Mouse (Mus musculus) midbrain, embryonic 15.5 days (tissue): ENCODE data around the gene Ercc8. TPM values are rescaled to one million over a fixed set of nuclear protein-coding genes. Genes with fewer than 3 reads are reported as not detected.

ENCODE experiments used
- ATAC-seq: fragments of 200-750 bp; cut with Nextera tagmentation; replicated peaks from 2 replicates; pipeline ENCODE4 v1.8.0; 2017; ENCODE audit warnings: moderate TSS enrichment
- H3K27ac ChIP-seq: fragments of 300-500 bp; sonication (generic); 2 replicates; pipeline ENCODE4 v1.5.1; 2015; ENCODE audit warnings: mild to moderate bottlenecking, inconsistent platforms
- H3K27me3 ChIP-seq: fragments of 300-500 bp; sonication (generic); replicated peaks from 2 replicates; pipeline ENCODE4 v1.6.1; 2015; ENCODE audit warnings: inconsistent platforms
- H3K36me3 ChIP-seq: fragments of 300-500 bp; sonication (generic); replicated peaks from 2 replicates; pipeline ENCODE4 v1.6.1; 2015; ENCODE audit warnings: inconsistent platforms
- H3K4me1 ChIP-seq: fragments of 300-500 bp; sonication (generic); 2 replicates; pipeline ENCODE4 v1.6.1; 2015; ENCODE audit warnings: inconsistent platforms
- H3K4me2 ChIP-seq: fragments of 300-500 bp; sonication (generic); 2 replicates; pipeline ENCODE4 v1.6.1; 2015; ENCODE audit warnings: inconsistent platforms, mild to moderate bottlenecking, moderate library complexity
- H3K4me3 ChIP-seq: fragments of 300-500 bp; sonication (generic); 2 replicates; pipeline ENCODE4 v1.5.1; 2015; ENCODE audit warnings: mild to moderate bottlenecking, inconsistent platforms
- H3K9ac ChIP-seq: fragments of 300-500 bp; sonication (generic); 2 replicates; pipeline ENCODE4 v1.6.1; 2015; ENCODE audit warnings: mild to moderate bottlenecking, inconsistent platforms
- H3K9me3 ChIP-seq: fragments of 300-500 bp; sonication (generic); 2 replicates; pipeline ENCODE4 v1.6.1; 2016; ENCODE audit warnings: inconsistent platforms
- WGBS: fragments of 180-500 bp; shearing (Covaris S2); methylation state at CpG from one replicate; pipeline ENCODE4 v1.1.7; 2015; ENCODE audit warnings: mixed read lengths; 5-methylcytosine and 5-hydroxymethylcytosine counted together
- polyA plus RNA-seq: library from polyadenylated mRNA; unstranded; fragments of >200 nt; fragmentation: Nextera tagmentation; extraction: Ambion mirVana; gene quantifications from 2 replicates; pipeline ENCODE4 v1.2.1, GENCODE M21; 2015

Gene Ercc8
- 33.7 and 36.1 TPM in 2 replicates for polyA plus RNA-seq

DNA sequence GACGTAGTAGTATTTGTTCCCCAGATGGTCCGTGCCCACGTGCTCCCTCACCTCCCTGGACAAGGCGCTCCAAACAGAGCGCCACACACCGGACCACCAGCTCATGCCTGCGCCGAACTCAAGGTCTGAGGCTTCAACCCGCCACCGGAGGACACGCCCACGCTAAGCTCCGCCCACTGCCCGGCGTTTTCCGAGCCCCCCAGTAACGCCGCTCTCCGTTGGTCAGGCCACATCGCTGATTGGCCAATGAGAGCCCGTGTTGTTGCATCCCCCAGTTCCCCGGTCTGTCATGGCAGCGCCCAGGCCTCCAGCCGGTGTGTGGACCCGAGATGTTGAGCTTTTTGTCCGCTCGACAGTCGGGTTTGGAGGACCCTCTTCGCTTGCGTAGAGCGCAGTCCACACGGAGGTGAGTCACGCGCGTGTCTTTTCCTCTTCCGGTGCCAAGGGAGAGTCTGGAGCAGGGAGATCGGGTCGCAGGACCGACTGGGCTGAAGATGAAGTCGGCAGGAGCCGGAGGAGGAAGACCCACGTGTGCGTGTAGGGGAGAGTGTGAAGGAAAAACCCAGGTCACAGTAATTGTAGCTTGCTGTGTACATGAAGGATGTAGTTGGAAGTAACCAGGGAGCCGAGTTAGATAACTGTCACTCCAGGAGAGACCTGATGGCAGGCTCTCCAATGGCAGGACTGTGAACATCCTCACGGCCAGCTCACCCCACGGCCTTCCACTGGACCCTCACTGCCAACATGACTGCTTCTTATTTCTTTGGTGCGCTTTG lies at the start of gene Ercc8, which contains the start of gene Ndufaf2:
TSS of gene Ercc8 (plus strand) at position 267 of the 776 bp plus-strand sequence.
TSS of gene Ndufaf2 (minus strand) at position 159 of the 776 bp plus-strand sequence.
- peak within 1 kb of the TSS; percentile 89 for H3K4me2 ChIP-seq
- under 1% methylated on average over 47 of the region's 47 CpGs for WGBS
- ATAC-seq = peak; percentile 99
- H3K27me3 ChIP-seq = no peaks in the 10 kb centered on the region
- peak within 1 kb of the TSS; percentile 61 for H3K27ac ChIP-seq
- H3K4me1 ChIP-seq = peaks cover 20% of the 10 kb centered on the region
- peak within 1 kb of the TSS; percentile 67 for H3K9ac ChIP-seq
- H3K36me3 ChIP-seq = peaks cover 3% of the 10 kb centered on the region
- H3K9me3 ChIP-seq = no peaks in the 10 kb centered on the region
- H3K4me3 ChIP-seq = peak within 1 kb of the TSS; percentile 71

DNA sequence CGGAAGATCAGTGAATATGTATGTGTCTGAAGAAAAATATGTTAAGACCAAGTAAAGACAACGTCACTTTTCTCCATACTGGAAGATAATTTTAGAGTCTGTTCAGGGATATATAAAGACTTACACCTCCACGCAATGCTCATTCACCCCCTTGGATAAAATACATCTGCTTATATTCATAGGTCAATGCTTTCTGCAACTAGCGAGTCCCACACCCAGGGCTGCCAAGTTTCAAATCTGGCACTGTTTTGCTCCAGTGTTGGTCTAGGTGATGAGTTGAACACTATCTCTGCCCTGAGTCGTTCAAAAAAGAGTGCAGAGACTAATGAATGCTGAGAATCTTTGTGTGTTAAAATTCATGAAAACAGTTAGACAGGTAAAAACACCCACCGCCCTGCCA lies 47.6 kb upstream of the Ercc8 start:
- H3K4me3 ChIP-seq = no peak overlapping the region
- H3K9ac ChIP-seq = no peak overlapping the region
- H3K36me3 ChIP-seq = no peaks in the 10 kb centered on the region
- no peaks in the 10 kb centered on the region for H3K4me1 ChIP-seq
- 96% methylated on average over 6 of the region's 6 CpGs for WGBS
- ATAC-seq = no peak
- H3K27ac ChIP-seq = no peak overlapping the region
- no peak overlapping the region for H3K4me2 ChIP-seq
- no peaks in the 10 kb centered on the region for H3K9me3 ChIP-seq
- H3K27me3 ChIP-seq = no peaks in the 10 kb centered on the region

DNA sequence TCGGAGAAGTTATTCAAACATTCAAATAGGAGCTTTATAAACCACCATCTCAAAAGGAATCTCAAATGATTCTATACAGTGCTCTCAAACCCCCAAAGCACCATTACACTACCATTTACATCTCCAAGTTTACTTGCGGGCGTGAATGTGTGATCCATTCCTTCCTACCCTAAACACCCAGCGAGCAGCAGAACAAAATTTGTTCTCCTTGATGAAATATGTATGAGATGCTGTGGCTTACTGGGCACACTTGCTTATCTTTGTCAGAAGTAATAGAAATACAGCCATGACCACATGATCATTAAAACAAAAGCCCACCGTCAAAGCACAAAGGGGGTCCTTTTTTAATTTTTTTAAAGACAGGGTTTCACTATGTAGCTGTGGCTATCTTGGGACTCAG lies 45.0 kb upstream of the Ercc8 start:
- H3K9me3 ChIP-seq = no peaks in the 10 kb centered on the region
- 68% methylated on average over 5 of the region's 5 CpGs for WGBS
- ATAC-seq = no peak
- no peak overlapping the region for H3K4me3 ChIP-seq
- H3K4me1 ChIP-seq = no peaks in the 10 kb centered on the region
- H3K27me3 ChIP-seq = no peaks in the 10 kb centered on the region
- H3K27ac ChIP-seq = no peak overlapping the region
- H3K4me2 ChIP-seq = no peak overlapping the region
- no peaks in the 10 kb centered on the region for H3K36me3 ChIP-seq
- no peak overlapping the region for H3K9ac ChIP-seq

DNA sequence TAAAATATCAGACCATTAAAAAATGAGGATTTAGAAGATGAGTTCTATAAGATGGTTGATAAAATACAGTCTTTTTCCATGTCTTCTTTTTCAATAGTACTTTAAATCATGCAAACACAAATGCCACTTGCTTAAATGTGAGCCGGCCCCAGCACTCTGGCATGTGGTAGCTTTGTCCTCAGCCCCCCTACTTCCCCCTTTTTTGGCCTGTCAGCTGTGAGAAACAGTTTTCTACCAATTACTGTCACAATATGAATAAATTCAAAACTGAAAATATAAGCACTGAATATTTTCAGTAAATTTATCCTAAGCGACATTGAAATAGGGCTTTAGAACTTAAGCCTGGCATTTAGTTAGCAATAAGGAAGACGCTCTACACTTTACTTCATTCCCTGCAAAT lies 44.3 kb upstream of the Ercc8 start:
- ATAC-seq = no peak
- no peak overlapping the region for H3K4me2 ChIP-seq
- H3K4me3 ChIP-seq = no peak overlapping the region
- H3K27ac ChIP-seq = no peak overlapping the region
- no peaks in the 10 kb centered on the region for H3K4me1 ChIP-seq
- H3K36me3 ChIP-seq = no peaks in the 10 kb centered on the region
- no peak overlapping the region for H3K9ac ChIP-seq
- H3K27me3 ChIP-seq = no peaks in the 10 kb centered on the region
- no peaks in the 10 kb centered on the region for H3K9me3 ChIP-seq
- WGBS = 73% methylated on average over 3 of the region's 3 CpGs

- H3K4me2 ChIP-seq = no peak overlapping the region
- no peak overlapping the region for H3K27ac ChIP-seq
- no peak overlapping the region for H3K9ac ChIP-seq
- no peaks in the 10 kb centered on the region for H3K9me3 ChIP-seq
- no peak for ATAC-seq
- H3K4me3 ChIP-seq = no peak overlapping the region
- H3K27me3 ChIP-seq = no peaks in the 10 kb centered on the region
- H3K4me1 ChIP-seq = no peaks in the 10 kb centered on the region; the same call in 1 of the 2 replicates
- no peaks in the 10 kb centered on the region for H3K36me3 ChIP-seq
Observed at GRCm38 (mm10) chr13:108117654-108118053, 40.9 kb upstream of the Ercc8 start.

DNA sequence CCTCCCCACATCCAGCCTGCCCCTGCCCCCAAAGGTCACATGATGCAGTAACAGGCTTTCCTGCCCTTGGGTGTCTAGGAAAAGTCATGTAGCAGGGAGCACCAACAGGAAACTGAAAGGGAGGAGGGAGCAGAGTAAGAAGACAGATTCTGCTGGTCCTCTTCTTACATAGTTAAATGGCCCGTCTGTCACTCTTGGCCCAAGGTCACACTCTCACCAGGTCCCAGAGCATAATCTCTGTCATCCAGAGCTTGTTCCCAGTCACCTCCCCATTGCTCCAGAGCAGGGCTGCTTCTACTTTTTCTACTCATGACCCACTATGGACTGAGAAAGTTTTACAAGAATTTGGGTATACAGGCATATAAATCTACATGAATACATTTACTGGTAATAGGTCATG lies 40.3 kb upstream of the Ercc8 start:
- Histone ChIP-seq H3K4me3 (no peak overlapping the region), H3K4me1 (peaks cover 4% of the 10 kb centered on the region; the same call in 1 of the 2 replicates), H3K4me2 (no peak overlapping the region), H3K27me3 (no peaks in the 10 kb centered on the region), H3K36me3 (no peaks in the 10 kb centered on the region), H3K9ac (no peak overlapping the region), H3K9me3 (no peaks in the 10 kb centered on the region), H3K27ac (no peak overlapping the region)
- 62% methylated on average over 1 of the region's 1 CpGs for WGBS
- ATAC-seq = no peak

GRCm38 (mm10) chr13:108119411-108120310 lies 38.9 kb upstream of the Ercc8 start:
- WGBS = 83% methylated on average over 9 of the region's 9 CpGs
- Histone ChIP-seq H3K9ac (no peak overlapping the region), H3K36me3 (no peaks in the 10 kb centered on the region), H3K4me3 (no peak overlapping the region), H3K27me3 (no peaks in the 10 kb centered on the region), H3K4me1 (peaks cover 11% of the 10 kb centered on the region; the same call in 1 of the 2 replicates), H3K9me3 (no peaks in the 10 kb centered on the region), H3K27ac (no peak overlapping the region), H3K4me2 (no peak overlapping the region)
- ATAC-seq = no peak

- H3K9ac ChIP-seq = 0 out of 2 replicates have a peak overlapping the region, but pooled peaks have one; percentile 25
- H3K4me2 ChIP-seq = peak overlapping the region; percentile 42
- no peaks in the 10 kb centered on the region for H3K9me3 ChIP-seq
- peak overlapping the region; percentile 55 for H3K27ac ChIP-seq
- no peaks in the 10 kb centered on the region for H3K36me3 ChIP-seq
- H3K27me3 ChIP-seq = no peaks in the 10 kb centered on the region
- ATAC-seq = peak; percentile 47; the same call in 1 of the 2 replicates
- H3K4me3 ChIP-seq = peak overlapping the region; percentile 18
- 14% methylated on average over 15 of the region's 15 CpGs for WGBS
- H3K4me1 ChIP-seq = peaks cover 11% of the 10 kb centered on the region; the same call in 1 of the 2 replicates
Observed at GRCm38 (mm10) chr13:108123109-108123723, 35.3 kb upstream of the Ercc8 start.

- Histone ChIP-seq H3K4me2 (no peak overlapping the region), H3K9ac (no peak overlapping the region), H3K36me3 (no peaks in the 10 kb centered on the region), H3K9me3 (no peaks in the 10 kb centered on the region), H3K4me1 (peaks cover 11% of the 10 kb centered on the region; the same call in 1 of the 2 replicates), H3K27ac (no peak overlapping the region), H3K4me3 (no peak overlapping the region), H3K27me3 (no peaks in the 10 kb centered on the region)
- 60% methylated on average over 11 of the region's 11 CpGs for WGBS
- no peak for ATAC-seq
Observed at GRCm38 (mm10) chr13:108124096-108124495, 34.4 kb upstream of the Ercc8 start.

DNA sequence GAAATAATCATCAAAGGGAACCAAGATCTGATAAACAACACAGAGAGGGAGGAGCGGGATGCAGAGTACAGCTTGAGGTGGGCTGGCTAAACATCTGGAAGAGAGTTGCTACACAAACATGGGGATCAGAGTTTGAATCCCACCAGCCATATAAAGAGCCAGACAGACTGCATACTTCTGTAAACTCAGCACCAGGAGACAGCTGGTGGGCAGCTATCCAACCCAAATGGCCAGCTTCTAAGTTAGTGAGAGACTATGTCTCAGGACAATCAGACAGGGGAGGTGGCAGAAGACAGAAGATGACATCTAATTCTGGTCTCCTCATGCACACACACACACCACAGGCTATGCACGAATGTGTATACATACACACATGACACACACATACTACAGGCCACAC lies 32.3 kb upstream of the Ercc8 start:
- H3K4me1 ChIP-seq = peaks cover 11% of the 10 kb centered on the region; the same call in 1 of the 2 replicates
- no peak overlapping the region for H3K9ac ChIP-seq
- no peaks in the 10 kb centered on the region for H3K36me3 ChIP-seq
- H3K4me2 ChIP-seq = no peak overlapping the region
- H3K4me3 ChIP-seq = no peak overlapping the region
- 99% methylated on average over 2 of the region's 2 CpGs for WGBS
- no peak overlapping the region for H3K27ac ChIP-seq
- ATAC-seq = no peak
- H3K27me3 ChIP-seq = no peaks in the 10 kb centered on the region
- no peaks in the 10 kb centered on the region for H3K9me3 ChIP-seq

DNA sequence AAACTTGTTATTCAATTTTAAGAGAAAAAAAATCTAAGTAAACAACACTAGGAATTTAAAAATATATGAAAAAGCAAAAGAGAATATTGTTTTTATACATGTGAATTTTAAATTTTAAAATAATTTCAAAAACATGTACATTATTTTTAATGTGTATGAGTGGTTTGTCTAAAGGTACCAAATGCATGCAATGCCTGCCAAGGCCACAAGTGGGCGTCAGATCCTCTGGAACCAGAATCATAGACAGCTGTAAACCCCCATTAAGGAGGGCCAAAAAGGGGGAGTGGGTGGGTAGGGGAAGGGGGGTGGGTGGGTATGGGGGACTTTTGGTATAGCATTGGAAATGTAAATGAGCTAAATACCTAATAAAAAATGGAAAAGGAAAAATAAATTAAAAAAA lies 31.4 kb upstream of the Ercc8 start:
- Histone ChIP-seq H3K9me3 (no peaks in the 10 kb centered on the region), H3K9ac (no peak overlapping the region), H3K4me1 (peaks cover 11% of the 10 kb centered on the region; the same call in 1 of the 2 replicates), H3K27me3 (no peaks in the 10 kb centered on the region), H3K4me3 (no peak overlapping the region), H3K4me2 (no peak overlapping the region), H3K36me3 (no peaks in the 10 kb centered on the region), H3K27ac (no peak overlapping the region)
- WGBS = 7% methylated on average over 1 of the region's 1 CpGs
- no peak for ATAC-seq

DNA sequence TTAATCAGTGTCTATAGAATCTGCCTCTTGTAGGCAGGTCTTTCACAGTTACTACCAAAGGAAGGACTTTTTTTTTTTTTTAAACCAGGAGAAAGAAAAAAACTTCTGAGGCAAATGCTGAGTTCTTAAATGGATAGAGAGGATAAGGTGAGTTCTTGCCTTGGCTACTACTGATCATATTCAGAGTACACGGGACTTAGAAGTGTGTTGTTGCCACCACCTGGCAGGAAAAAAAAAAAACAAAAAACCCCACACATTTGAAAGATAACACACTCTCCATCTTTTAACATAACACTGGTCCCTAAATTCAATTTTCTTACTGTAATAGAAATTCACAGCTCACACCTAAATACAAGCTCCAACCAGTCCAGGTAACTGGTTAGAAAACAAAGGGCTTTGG lies 30.6 kb upstream of the Ercc8 start:
- H3K36me3 ChIP-seq = no peaks in the 10 kb centered on the region
- no peak overlapping the region for H3K4me2 ChIP-seq
- 50% methylated on average over 1 of the region's 1 CpGs for WGBS
- H3K27me3 ChIP-seq = no peaks in the 10 kb centered on the region
- H3K9ac ChIP-seq = no peak overlapping the region
- no peak overlapping the region for H3K27ac ChIP-seq
- peaks cover 10% of the 10 kb centered on the region; the same call in 1 of the 2 replicates for H3K4me1 ChIP-seq
- ATAC-seq = no peak
- no peaks in the 10 kb centered on the region for H3K9me3 ChIP-seq
- H3K4me3 ChIP-seq = no peak overlapping the region
